Mouse (Mus musculus) heart, postnatal 14 days (tissue): ENCODE data around the gene Asic1. TPM values are rescaled to one million over a fixed set of nuclear protein-coding genes. Genes with fewer than 3 reads are reported as not detected.

Source experiments
- DNase-seq, 2 experiments: peaks; one replicate each; pipeline ENCODE4 v3.0.0; 2021 to 2022
- intact Hi-C: fragments of 180-260 bp; cut with DNase I; formaldehyde crosslinking; loops from one replicate; pipeline ENCODE4 v1.15.1; 2025
- long read RNA-seq, 2 experiments: library from polyadenylated mRNA; stranded (forward); transcript quantifications; one replicate each; pipeline ENCODE4 v2.0.0; 2021
- total RNA-seq, 2 experiments: library from RNA; stranded (reverse); gene quantifications; 2 replicates each; pipeline ENCODE4 v1.2.3; 2021

The Asic1 gene
- total RNA-seq = under 1 TPM; 0.29 to 0.74 TPM
- long read RNA-seq, experiment 1 = 0 reads
- long read RNA-seq, experiment 2 = 0 reads

DNA sequence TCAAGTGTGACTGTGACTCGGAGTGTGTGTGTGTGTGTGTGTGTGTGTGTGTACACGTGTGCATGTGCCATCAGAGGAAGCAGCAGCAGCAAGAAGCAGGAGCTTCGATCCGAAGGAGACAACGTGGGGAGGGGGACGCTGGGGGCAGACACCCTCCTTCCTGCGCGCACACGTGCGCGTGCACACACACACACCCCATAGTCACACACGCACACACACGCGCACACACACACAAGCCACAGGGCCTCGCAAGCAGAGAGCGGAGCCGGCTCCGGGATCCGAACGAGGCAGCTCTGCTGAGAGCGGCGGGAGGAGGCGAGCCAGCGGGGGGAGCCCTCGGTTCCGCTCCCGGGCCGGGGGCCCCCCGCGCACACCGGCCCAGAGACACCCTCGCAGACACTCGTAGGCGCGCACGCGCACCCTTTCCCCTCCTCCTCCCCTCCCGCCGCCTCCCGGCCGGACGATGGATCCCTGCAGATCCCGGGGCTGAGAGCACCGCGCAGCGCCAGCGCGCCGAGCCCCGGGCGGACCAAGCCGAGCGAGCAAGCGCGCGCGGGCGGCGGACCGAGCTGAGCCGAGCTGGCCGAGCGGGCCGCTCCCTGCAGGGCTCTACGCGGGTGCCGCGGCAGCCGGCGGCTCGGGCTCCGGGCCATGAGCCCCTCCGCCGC, at the start of gene Asic1:
Asic1 (plus strand) TSS at position 215 of the 668 bp plus-strand sequence.
- DNase-seq = peak; percentile 80 to 81
- intact Hi-C loops = no loop called here

DNA sequence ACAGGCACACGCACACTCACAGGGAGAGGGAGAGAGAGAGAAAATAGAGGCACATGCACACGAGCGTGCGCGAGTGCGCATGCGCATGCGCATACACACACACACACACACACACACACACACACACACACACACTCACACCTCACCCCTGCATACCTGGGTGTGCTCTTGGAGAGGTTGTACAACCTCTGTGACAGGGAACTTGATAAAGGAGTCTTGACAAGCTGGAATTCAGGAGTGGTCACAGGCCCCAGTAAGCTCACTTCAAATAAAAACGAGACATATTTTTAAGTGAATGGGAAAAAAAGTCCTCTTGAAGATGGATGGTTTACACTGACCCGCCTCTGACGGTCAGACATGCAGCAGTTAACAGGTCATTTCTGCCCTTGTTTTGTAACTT, 48.1 kb upstream of the Asic1 start:
- intact Hi-C loops = no loop called here
- no peak for DNase-seq

DNA sequence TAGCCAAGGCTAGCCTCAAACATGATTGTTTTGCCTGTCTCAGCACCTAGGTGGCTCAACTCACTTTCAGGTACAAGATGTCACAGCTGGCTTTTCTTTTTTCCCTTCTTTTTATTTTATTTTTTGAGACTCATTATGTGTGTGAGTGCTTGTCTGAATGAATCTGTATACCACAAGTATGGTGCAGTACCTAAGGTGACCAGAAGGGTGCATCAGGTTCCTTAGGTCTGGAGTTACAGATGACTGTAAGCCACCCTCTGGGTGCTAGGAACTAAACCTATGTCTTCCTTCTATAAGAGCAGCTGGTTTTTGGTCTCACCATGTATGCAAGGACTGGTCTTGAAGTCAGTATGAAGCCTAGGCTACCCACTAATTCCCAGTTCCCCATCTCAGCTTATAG, 38.5 kb upstream of the Asic1 start:
- DNase-seq = no peak
- intact Hi-C loops = no loop called here

DNA sequence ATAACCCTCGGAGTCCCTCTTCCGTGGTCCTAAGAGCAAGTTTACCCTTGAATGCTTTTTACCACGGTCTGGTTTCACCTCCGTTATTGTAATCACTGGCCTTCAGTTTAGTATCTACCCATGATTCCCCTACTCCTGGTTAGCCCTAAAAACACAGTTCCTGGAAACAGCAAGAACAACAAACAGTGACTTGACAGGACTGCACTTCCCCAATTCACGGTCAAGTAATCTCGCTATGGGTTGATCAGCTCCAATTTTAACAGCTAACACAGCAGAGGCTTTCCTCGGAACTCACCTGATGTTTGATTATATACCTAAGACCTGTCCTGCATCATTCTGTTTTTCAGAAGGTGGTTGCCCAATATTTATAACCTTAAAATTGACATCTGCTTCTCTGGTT, 35.5 kb upstream of the Asic1 start:
- intact Hi-C loops = no loop called here
- no peak for DNase-seq

DNA sequence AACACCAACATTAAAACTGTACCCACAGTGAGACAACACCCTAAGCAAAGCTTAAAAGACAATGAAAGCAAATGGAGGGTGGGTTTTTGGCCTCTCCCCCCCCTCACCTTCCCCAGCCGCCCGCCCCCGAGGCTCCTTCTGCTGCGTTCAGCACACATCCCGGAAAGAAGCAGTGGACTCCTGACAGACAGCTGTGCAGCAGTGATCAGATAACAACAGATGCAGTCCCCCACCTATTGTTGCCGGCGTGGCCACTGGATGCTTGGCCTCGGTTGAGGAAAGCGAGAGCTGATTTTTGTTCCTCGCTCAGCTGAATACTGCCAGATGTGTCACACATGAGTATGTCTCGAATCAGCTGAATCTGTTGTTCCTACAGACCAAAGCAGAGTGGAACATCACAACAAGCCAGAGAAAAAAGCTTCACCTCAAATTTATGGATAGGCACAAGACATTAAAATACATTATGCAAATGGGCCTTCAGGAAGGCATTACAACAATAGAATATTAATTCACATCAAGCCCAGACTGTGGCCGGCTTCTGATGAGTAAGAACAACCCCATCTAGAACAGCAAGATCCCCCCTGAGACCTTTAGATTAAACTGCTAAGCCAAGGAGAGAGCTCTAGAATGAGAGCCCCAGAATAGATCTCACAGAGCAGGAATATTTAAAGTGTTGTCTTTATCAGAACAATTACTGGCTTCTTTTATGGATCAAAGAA, 32.6 kb upstream of the Asic1 start:
- intact Hi-C loops = no loop called here

DNA sequence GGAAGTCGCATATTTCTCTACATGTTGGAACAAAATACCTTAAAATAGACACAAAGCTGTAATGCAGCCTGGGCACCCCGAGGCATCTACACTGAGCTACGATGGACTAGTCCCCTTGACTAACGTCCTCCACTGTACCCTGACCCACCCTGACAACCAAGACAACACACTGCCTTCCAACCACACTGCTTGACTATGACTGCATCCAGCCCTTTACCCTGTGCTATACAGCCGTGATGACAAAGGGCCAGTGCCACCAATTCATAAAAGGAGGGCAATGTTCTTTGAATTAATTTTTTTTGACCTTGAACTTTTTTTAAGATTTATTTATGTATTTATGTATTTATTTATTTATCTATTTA, 32.1 kb upstream of the Asic1 start:
- intact Hi-C loops = no loop called here
- no peak for DNase-seq

More for the DNA sequence above, 32.6 kb upstream of the Asic1 start:
- DNase-seq = no peak

- DNase-seq = no peak
- intact Hi-C loops = no loop called here
Observed at GRCm38 (mm10) chr15:99642622-99643021, 27.5 kb upstream of the Asic1 start.

GRCm38 (mm10) chr15:99643832-99644231, 26.3 kb upstream of the Asic1 start:
- intact Hi-C loops = no loop called here
- DNase-seq = no peak

DNA sequence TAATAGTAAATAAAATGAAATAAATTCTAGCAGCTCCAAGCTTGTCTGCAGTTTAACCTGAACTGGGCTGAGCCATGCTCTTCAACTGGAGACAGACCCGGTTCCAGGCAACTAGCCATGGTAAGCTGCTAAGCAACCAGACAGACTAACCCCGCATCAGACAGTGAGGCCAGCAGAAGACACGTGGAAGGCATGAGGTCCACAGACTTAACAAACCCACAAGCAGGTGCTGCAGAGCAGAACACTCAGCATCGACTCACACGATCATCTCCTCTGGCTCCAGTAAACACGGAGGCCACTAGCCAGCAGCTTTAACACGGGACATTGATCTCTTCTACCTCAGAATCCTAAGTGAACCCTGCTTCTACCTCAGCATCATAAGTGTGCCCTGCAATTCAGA, 25.4 kb upstream of the Asic1 start:
- DNase-seq = peak; percentile 22 to 52
- intact Hi-C loops = no loop called here

DNA sequence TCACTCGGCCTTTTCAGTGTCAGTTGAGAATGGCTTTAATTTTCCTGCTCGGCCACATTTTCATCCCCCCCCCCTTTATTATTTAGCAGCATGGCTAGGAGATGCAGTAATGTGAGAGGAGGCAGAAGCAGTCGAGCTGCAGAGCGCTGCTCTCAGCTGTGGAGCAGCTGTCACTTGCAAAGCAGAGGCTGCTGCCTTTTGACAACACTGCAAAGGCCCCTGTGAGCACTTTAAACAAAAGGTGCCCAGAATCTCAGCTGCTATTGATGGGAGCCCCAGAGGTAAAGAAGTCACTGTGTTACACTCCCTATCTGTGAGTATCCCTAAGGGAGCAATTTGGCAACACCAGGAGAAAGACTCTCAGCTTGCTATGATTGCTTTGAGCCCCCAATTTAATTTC, 21.8 kb upstream of the Asic1 start:
- DNase-seq = no peak

DNA sequence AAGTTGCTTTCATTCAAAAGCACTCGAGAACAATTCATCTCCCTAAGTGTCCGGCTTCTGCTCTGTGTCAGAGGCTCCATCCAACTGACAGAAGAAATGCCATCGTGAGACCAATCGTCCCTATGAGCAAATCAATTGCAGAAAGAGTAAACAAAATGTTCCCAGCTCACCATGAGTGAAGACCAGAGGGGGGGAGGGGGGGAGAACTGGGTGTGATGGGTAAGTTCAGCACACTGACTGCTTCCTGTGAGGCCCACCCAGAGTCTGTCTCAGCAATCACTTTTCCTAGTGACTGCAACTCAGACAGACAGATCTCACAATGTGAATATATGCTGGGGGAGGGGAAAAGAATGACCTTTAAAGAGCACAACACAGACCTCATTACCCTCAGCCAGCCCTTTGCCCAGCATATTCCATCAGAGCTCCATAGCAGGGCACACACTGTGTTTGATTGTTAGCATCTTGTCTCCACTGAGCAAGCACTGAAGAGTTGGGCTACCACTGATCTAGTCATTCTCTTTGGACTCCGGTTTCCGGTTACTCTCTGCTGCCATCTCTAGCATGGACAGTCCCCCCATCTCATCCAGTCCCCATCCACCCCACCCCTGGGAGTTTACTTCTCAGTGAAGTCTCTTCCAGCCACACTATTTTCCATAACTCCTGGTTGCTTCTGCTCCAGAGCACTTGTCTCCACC, 21.0 kb upstream of the Asic1 start:
- no peak for DNase-seq
- intact Hi-C loops = no loop called here

More for the DNA sequence above, 21.8 kb upstream of the Asic1 start:
- intact Hi-C loops = no loop called here

DNA sequence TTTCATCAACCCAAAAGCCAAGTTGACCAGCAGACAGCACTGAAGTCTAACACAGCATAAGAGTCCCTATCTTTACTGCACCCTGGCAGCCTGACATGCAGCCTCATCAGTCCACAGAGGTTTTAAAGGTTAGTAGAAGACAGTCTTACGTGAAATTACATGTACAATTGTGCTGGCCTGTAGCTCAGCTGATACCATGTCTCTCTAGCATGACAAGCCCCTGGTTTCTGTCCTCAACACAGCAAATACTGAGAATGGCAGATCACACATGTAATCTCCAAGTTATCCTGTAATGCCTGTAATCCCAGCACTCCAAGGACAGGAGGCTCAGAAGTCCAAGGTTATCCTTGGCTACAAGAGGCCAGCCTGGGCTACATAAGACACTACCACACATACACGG, 19.9 kb upstream of the Asic1 start:
- no peak for DNase-seq
- intact Hi-C loops = no loop called here

- peak; percentile 95 to 97 for DNase-seq
Observed at GRCm38 (mm10) chr15:99651163-99651872, 18.9 kb upstream of the Asic1 start, which contains the start of gene Racgap1. Racgap1 (minus strand) TSS chr15:99651656.

GRCm38 (mm10) chr15:99651984-99652872, 17.9 kb upstream of the Asic1 start:
- no peak for DNase-seq
- intact Hi-C loops = no loop called here

More at GRCm38 (mm10) chr15:99651163-99651872, 18.9 kb upstream of the Asic1 start, which contains the start of gene Racgap1:
- intact Hi-C loops = no loop called here

DNA sequence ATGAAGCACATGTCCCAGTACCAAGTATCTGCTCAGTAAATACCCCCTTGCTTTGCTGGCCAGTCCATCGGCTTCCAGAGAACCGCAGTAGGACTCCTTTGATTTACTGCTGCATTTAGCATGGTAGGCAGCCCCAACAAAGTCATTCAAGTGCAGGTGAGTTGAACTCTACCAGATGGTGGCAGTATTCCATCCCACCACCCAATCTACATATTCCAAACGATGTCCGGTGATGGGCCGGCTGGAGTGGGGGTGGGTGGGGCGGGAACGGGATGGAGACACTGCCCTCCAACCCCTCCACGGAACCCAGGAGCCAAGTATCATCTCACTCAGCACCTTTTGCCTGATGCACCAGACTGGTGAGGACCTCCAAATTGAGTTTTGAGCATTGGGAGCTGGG, 16.9 kb upstream of the Asic1 start:
- intact Hi-C loops = no loop called here

GRCm38 (mm10) chr15:99653876-99654275, 16.3 kb upstream of the Asic1 start:
- DNase-seq = no peak
- intact Hi-C loops = no loop called here

More for the DNA sequence above, 16.9 kb upstream of the Asic1 start:
- DNase-seq = no peak

DNA sequence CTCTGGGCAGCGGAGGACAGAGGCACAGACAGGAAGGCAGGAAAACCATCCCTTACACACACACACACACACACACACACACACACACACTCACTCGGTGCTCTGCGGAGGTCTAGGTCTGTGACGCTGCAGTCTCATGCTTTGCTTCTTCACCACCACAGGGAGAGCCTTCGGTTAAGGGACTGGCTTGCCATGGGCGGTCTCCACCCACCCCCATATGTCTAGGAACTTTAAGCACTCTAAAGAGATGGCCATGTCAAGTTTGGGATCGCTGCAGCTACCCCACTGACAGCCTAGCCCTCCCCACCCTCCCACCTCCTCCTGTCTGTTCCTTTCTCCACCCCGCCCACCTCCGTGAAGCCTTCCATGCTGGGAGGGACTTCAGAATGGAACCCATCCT, 14.2 kb upstream of the Asic1 start:
- DNase-seq = no peak
- intact Hi-C loops = no loop called here

- intact Hi-C loops = no loop called here
- DNase-seq = no peak
Observed at GRCm38 (mm10) chr15:99658437-99658836, 11.7 kb upstream of the Asic1 start.

GRCm38 (mm10) chr15:99661121-99661830, 8.9 kb upstream of the Asic1 start:
- intact Hi-C loops = loop anchor here (10.0 kb wide), 1 partner anchor 246 kb away; no protein-coding TSS in a partner anchor

More at GRCm38 (mm10) chr15:99661121-99661830, 8.9 kb upstream of the Asic1 start:
- no peak for DNase-seq
